Mouse (Mus musculus) heart, adult 2 months (tissue): ENCODE results near the gene Ap1ar.

ENCODE experiments used
- CTCF ChIP-seq: fragments of 200-600 bp; IDR thresholded peaks from 2 replicates; pipeline ENCODE4 v1.8.1; 2022; ENCODE audit warnings: antibody characterized with exemption, mild to moderate bottlenecking, moderate library complexity
- EP300 ChIP-seq: fragments of 200-500 bp; IDR thresholded peaks from 2 replicates; pipeline ENCODE4 v1.6.1; 2011; ENCODE audit warnings: low read depth, low read length, control low read depth; ENCODE audit not compliant: insufficient read depth
- POLR2A ChIP-seq: fragments of 200-500 bp; IDR thresholded peaks from 2 replicates; pipeline ENCODE4 v1.6.1; 2011; ENCODE audit warnings: mild to moderate bottlenecking, low read depth, low read length, control low read depth; ENCODE audit not compliant: insufficient read depth

- TF ChIP-seq POLR2A (no peak), CTCF (peak; percentile 95), EP300 (peak; percentile 71; the same call in 1 of the 2 replicates)
Observed at GRCm38 (mm10) chr3:127853431-127854206, 16.3 kb upstream of the Ap1ar start.
